Mouse (Mus musculus) liver, embryonic 13.5 days (tissue): Measurements from ENCODE around the gene Rcc2. TPM values are rescaled to one million over a fixed set of nuclear protein-coding genes. Genes with fewer than 3 reads are reported as not detected.

Experiments
- ATAC-seq: fragments of 200-750 bp; cut with Nextera tagmentation; 2 replicates; pipeline ENCODE4 v1.8.0; 2017; ENCODE audit warnings: low read depth, mild to moderate bottlenecking, moderate number of reproducible peaks, moderate library complexity
- DNase-seq: peaks from one replicate; pipeline ENCODE4 v3.0.0; 2022
- H3K27ac ChIP-seq: fragments of 300-500 bp; sonication (generic); 2 replicates; pipeline ENCODE4 v1.5.1; 2015; ENCODE audit warnings: moderate library complexity, mild to moderate bottlenecking, inconsistent platforms
- H3K27me3 ChIP-seq: fragments of 300-500 bp; sonication (generic); 2 replicates; pipeline ENCODE4 v1.6.1; 2015; ENCODE audit warnings: mild to moderate bottlenecking, inconsistent platforms
- H3K36me3 ChIP-seq: fragments of 300-500 bp; sonication (generic); 2 replicates; pipeline ENCODE4 v1.6.1; 2015; ENCODE audit warnings: mild to moderate bottlenecking, inconsistent platforms
- H3K4me1 ChIP-seq: fragments of 300-500 bp; sonication (generic); replicated peaks from 2 replicates; pipeline ENCODE4 v1.6.1; 2015; ENCODE audit warnings: inconsistent platforms
- H3K4me2 ChIP-seq: fragments of 300-500 bp; sonication (generic); 2 replicates; pipeline ENCODE4 v1.6.1; 2015; ENCODE audit warnings: inconsistent platforms, mild to moderate bottlenecking, moderate library complexity
- H3K4me3 ChIP-seq: fragments of 300-500 bp; sonication (generic); replicated peaks from 2 replicates; pipeline ENCODE4 v1.5.1; 2015; ENCODE audit warnings: mild to moderate bottlenecking, inconsistent platforms
- H3K9ac ChIP-seq: fragments of 300-500 bp; sonication (generic); 2 replicates; pipeline ENCODE4 v1.6.1; 2015; ENCODE audit warnings: mild to moderate bottlenecking, inconsistent platforms
- H3K9me3 ChIP-seq: fragments of 300-500 bp; sonication (generic); replicated peaks from 2 replicates; pipeline ENCODE4 v1.6.1; 2016; ENCODE audit warnings: inconsistent platforms
- WGBS: fragments of 180-500 bp; shearing (Covaris S2); methylation state at CpG from one replicate; pipeline ENCODE4 v1.1.7; 2015; ENCODE audit not compliant: insufficient replicate concordance; 5-methylcytosine and 5-hydroxymethylcytosine counted together
- microRNA-seq: library from miRNA; unstranded; fragments of <30 nt; microRNA quantifications from one replicate; pipeline ENCODE4, GENCODE M21; 2016
- polyA plus RNA-seq: library from polyadenylated mRNA; unstranded; fragments of >200 nt; fragmentation: Nextera tagmentation; extraction: Ambion mirVana; gene quantifications from 2 replicates; pipeline ENCODE4 v1.2.1, GENCODE M21; 2015

Gene Rcc2
- polyA plus RNA-seq, 1 experiment from 2014 or later, result 25.7 TPM

DNA sequence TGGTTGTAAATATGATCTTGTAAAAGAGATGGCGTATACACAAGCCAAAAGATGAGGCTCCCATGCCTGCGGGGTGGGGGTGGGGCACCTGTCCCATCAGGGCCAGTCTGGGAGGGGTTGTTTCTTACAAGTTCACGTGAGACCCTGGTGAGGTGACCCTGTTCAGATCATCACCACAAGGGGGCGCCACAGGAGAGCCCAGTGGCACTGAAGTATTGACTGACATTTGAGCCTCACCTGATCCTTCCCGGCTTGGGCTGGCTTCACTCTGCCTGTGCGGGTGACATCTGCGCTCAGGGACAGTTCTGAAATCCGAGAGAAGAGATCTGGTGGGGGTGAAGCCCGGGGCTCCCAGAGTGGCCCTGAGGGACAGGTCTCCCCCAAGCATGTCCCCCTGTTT, 62.8 kb downstream of the Rcc2 start:
- Histone ChIP-seq H3K4me1 (peaks cover 3% of the 10 kb centered on the region; the same call in 1 of the 2 replicates), H3K27me3 (0 out of 2 replicates have a peak, but pooled peaks cover 3% of the 10 kb centered on the region), H3K4me2 (no peak overlapping the region), H3K4me3 (no peak overlapping the region), H3K9me3 (no peaks in the 10 kb centered on the region), H3K9ac (no peak overlapping the region), H3K36me3 (no peaks in the 10 kb centered on the region), H3K27ac (no peak overlapping the region)
- ATAC-seq, result no peak
- peak; percentile 32 for DNase-seq
- 12% methylated on average over 9 of the region's 9 CpGs for WGBS

DNA sequence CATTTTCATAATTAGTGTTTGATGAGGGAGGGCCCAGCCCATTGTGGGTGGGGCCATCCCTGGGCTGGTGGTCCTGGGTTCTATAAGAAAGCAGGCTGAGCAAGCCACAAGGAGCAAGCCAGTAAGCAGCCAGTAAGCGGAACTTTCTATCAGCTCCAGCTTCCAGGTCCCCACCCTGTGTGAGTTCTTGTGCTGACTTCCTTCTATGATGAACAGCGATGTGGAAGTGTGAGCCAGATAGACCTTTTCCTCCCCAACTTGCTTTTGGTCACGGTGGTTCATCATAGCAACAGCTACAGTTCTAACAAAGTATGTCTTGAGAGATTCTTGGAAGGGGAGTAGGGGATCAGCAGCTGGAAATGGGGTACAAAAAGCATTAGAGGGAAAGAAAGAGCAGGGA, 65.6 kb downstream of the Rcc2 start:
- H3K9ac ChIP-seq, result no peak overlapping the region
- 31% methylated on average over 3 of the region's 3 CpGs for WGBS
- no peak overlapping the region for H3K4me3 ChIP-seq
- no peak overlapping the region for H3K27ac ChIP-seq
- H3K9me3 ChIP-seq, result no peaks in the 10 kb centered on the region
- DNase-seq (no peak), ATAC-seq (no peak)
- peaks cover 19% of the 10 kb centered on the region for H3K4me1 ChIP-seq
- H3K36me3 ChIP-seq, result no peaks in the 10 kb centered on the region
- no peak overlapping the region for H3K4me2 ChIP-seq
- H3K27me3 ChIP-seq, result 0 out of 2 replicates have a peak, but pooled peaks cover 3% of the 10 kb centered on the region

DNA sequence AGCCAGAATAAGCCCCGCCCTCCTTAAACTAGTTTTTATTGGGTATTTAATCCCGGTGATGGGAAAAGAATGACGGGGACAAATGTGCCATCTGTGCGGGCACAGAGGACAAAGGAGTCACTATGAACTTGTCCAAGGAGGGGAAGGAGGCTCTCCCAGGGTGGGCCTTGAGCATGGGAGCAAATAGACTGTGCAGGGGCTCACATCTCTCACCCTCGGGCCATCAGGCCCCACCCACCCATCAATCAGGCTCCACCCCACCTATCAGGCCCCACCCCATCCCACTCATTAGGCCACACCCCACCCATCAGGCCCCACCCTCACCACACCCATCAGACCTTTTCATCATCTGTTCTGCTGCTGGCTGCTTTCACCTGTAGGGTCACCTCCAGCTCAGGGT, 68.6 kb downstream of the Rcc2 start:
- H3K4me1 ChIP-seq, result peaks cover 24% of the 10 kb centered on the region
- 62% methylated on average over 5 of the region's 5 CpGs for WGBS
- H3K9me3 ChIP-seq, result no peaks in the 10 kb centered on the region
- no peak overlapping the region for H3K4me2 ChIP-seq
- ATAC-seq, result no peak
- no peak overlapping the region for H3K27ac ChIP-seq
- no peak for DNase-seq
- no peaks in the 10 kb centered on the region for H3K36me3 ChIP-seq
- no peak overlapping the region for H3K4me3 ChIP-seq
- H3K27me3 ChIP-seq, result 0 out of 2 replicates have a peak, but pooled peaks cover 3% of the 10 kb centered on the region
- H3K9ac ChIP-seq, result no peak overlapping the region

GRCm38 (mm10) chr4:140770433-140770832, 70.1 kb downstream of the Rcc2 start:
- 0 out of 2 replicates have a peak overlapping the region, but pooled peaks have one; percentile 9 for H3K9ac ChIP-seq
- peak overlapping the region; percentile 32 for H3K4me3 ChIP-seq
- H3K9me3 ChIP-seq, result no peaks in the 10 kb centered on the region
- H3K4me2 ChIP-seq, result peak overlapping the region; percentile 57
- no peaks in the 10 kb centered on the region for H3K36me3 ChIP-seq
- H3K27ac ChIP-seq, result peak overlapping the region; percentile 43; the same call in 1 of the 2 replicates
- WGBS, result 7% methylated on average over 13 of the region's 13 CpGs
- ATAC-seq (peak; percentile 58), DNase-seq (no peak)
- H3K27me3 ChIP-seq, result 0 out of 2 replicates have a peak, but pooled peaks cover 3% of the 10 kb centered on the region
- peaks cover 24% of the 10 kb centered on the region for H3K4me1 ChIP-seq

GRCm38 (mm10) chr4:140771091-140771490, 70.8 kb downstream of the Rcc2 start:
- WGBS, result 8% methylated on average over 4 of the region's 4 CpGs
- Histone ChIP-seq H3K36me3 (no peaks in the 10 kb centered on the region), H3K27me3 (0 out of 2 replicates have a peak, but pooled peaks cover 3% of the 10 kb centered on the region), H3K9me3 (no peaks in the 10 kb centered on the region), H3K27ac (no peak overlapping the region), H3K4me3 (no peak overlapping the region), H3K4me1 (peaks cover 24% of the 10 kb centered on the region), H3K4me2 (no peak overlapping the region), H3K9ac (no peak overlapping the region)
- DNase-seq, result no peak
- no peak for ATAC-seq

Small RNA genes lying within 50 kb of the gene (microRNA-seq; reads per million reads assigned to microRNA genes)
- gene Gm23045 (not detected), gene Gm25951 (not detected)

Other genes starting within 250 kb of the Rcc2 start
- gene Arhgef10l, start 34.5 kb upstream of the Rcc2 start, polyA plus RNA-seq, result 2.6 and 2.7 TPM in 2 replicates
- gene Padi6, start 42.1 kb downstream of the Rcc2 start, polyA plus RNA-seq, result not detected in 2 replicates
- 0.36 and 0.37 TPM in 2 replicates for gene Padi4, start 73.7 kb downstream of the Rcc2 start, polyA plus RNA-seq
- gene Padi3, start 110.1 kb downstream of the Rcc2 start, polyA plus RNA-seq, result 0.21 and 0.23 TPM in 2 replicates
- 0.03 and 0.06 TPM in 2 replicates for gene Padi1, start 145.2 kb downstream of the Rcc2 start, polyA plus RNA-seq
- gene Padi2, start 205.8 kb downstream of the Rcc2 start, polyA plus RNA-seq, result 1.9 and 2.4 TPM in 2 replicates